Comparison of ENCODE assay signal across 16 mouse cellular contexts in genomic region chr4:93540588-93540987, GRCm38 (mm10).
DNase-seq lines count a peak whose midpoint lies in the region; ATAC-seq lines count a peak whose summit lies in the region.
"Had no signal": no experiment of that assay in that cellular context is flagged by ENCODE, and none has a peak within 500 bp of the region (broad histone marks: within the 10 kb centered on the region; RNA-seq: fewer than 3 reads in every experiment).

No protein-coding gene starts in this region.

- no peaks in the 10 kb centered on the region for H3K27me3 ChIP-seq in neural tube, embryonic 11.5 days (ENCODE audit: control insufficient read depth, insufficient read depth, low read length)
- H3K27me3 ChIP-seq in liver, embryonic 16.5 days (ENCODE audit: control insufficient read depth, insufficient read depth, low read depth, low read length): no peaks in the 10 kb centered on the region
- H3K27me3 ChIP-seq in intestine, embryonic 16.5 days (replicated peaks; ENCODE audit: control insufficient read depth, insufficient read depth, low read length): no peaks in the 10 kb centered on the region
- H3K27me3 ChIP-seq: heart, embryonic 13.5 days; hindbrain, embryonic 12.5 days; limb, embryonic 15.5 days had no signal

- DNase-seq in neural tube, embryonic 11.5 days (ENCODE audit: low spot score): no peak
- no peak for DNase-seq in neural tube, embryonic 10.5 days (ENCODE audit: extremely low spot score, low spot score)
- DNase-seq in cerebellum, postnatal 14 days: no peak
- no peak for DNase-seq in cerebellum, postnatal 4 days (ENCODE audit: low spot score in 2 of 2)
- DNase-seq: adrenal gland, adult 2 months; cerebellum, adult 11 months; embryo, embryonic 11 days; gastrocnemius, postnatal 36 days had no signal

- H3K9me3 ChIP-seq in neural tube, embryonic 11.5 days (ENCODE audit: control insufficient read depth, low read length): no peaks in the 10 kb centered on the region
- H3K9me3 ChIP-seq in liver, embryonic 16.5 days (replicated peaks; ENCODE audit: control insufficient read depth, low read length): no peaks in the 10 kb centered on the region
- H3K9me3 ChIP-seq in intestine, embryonic 16.5 days (ENCODE audit: control insufficient read depth, low read length): no peaks in the 10 kb centered on the region
- H3K9me3 ChIP-seq: heart, embryonic 13.5 days; hindbrain, embryonic 12.5 days; limb, embryonic 15.5 days had no signal

- ATAC-seq in neural tube, embryonic 11.5 days (ENCODE audit: insufficient read depth, low FRiP score, low TSS enrichment): peak; percentile 20; the same call in 1 of the 2 replicates
- peak; percentile 98 for ATAC-seq in common myeloid progenitor, adult 5-6 weeks (replicated peaks; ENCODE audit: low read depth, poor library complexity, severe bottlenecking)
- peak; percentile 100 for ATAC-seq in liver, embryonic 16.5 days (ENCODE audit: low read depth)
- ATAC-seq in intestine, embryonic 16.5 days: no peak

- no peaks in the 10 kb centered on the region for H3K4me1 ChIP-seq in neural tube, embryonic 11.5 days (ENCODE audit: control insufficient read depth, insufficient read depth, low read length)
- peaks cover 8% of the 10 kb centered on the region for H3K4me1 ChIP-seq in liver, embryonic 16.5 days (ENCODE audit: control insufficient read depth, low read depth, low read length)
- H3K4me1 ChIP-seq in intestine, embryonic 16.5 days (ENCODE audit: control insufficient read depth, insufficient read depth, low read length): no peaks in the 10 kb centered on the region
- H3K4me1 ChIP-seq: heart, embryonic 13.5 days; hindbrain, embryonic 12.5 days; limb, embryonic 15.5 days had no signal

- no peak overlapping the region for H3K4me3 ChIP-seq in neural tube, embryonic 11.5 days (ENCODE audit: low read depth, low read length)
- H3K4me3 ChIP-seq in liver, embryonic 16.5 days (ENCODE audit: low read depth, low read length): no peak overlapping the region
- no peak overlapping the region for H3K4me3 ChIP-seq in intestine, embryonic 16.5 days (ENCODE audit: low read length)
- H3K4me3 ChIP-seq: erythroblast, embryonic 14.5 days; heart, embryonic 13.5 days; hindbrain, embryonic 12.5 days; limb, embryonic 15.5 days had no signal

- H3K9ac ChIP-seq in neural tube, embryonic 11.5 days (ENCODE audit: low read length): no peak overlapping the region
- H3K9ac ChIP-seq in liver, embryonic 16.5 days (ENCODE audit: low read depth, low read length): no peak overlapping the region
- H3K9ac ChIP-seq in intestine, embryonic 16.5 days (ENCODE audit: low read depth, low read length): no peak overlapping the region
- H3K9ac ChIP-seq: heart, embryonic 13.5 days; hindbrain, embryonic 12.5 days; limb, embryonic 15.5 days had no signal

- no peak overlapping the region for H3K27ac ChIP-seq in neural tube, embryonic 11.5 days (ENCODE audit: low read depth, low read length)
- peak overlapping the region; percentile 46; the same call in 1 of the 2 replicates for H3K27ac ChIP-seq in liver, embryonic 16.5 days (ENCODE audit: low read length)
- no peak overlapping the region for H3K27ac ChIP-seq in intestine, embryonic 16.5 days (ENCODE audit: low read length)
- H3K27ac ChIP-seq: heart, embryonic 13.5 days; hindbrain, embryonic 12.5 days; limb, embryonic 15.5 days; macrophage had no signal

- 32% methylated on average over 4 of the region's 4 CpGs for WGBS in neural tube, embryonic 11.5 days
- WGBS in liver, embryonic 16.5 days (ENCODE audit: insufficient replicate concordance): 25% methylated on average over 4 of the region's 4 CpGs
- WGBS in intestine, embryonic 16.5 days: 43% methylated on average over 4 of the region's 4 CpGs

- H3K4me2 ChIP-seq in neural tube, embryonic 11.5 days (ENCODE audit: low read depth): no peak overlapping the region
- H3K4me2 ChIP-seq in liver, embryonic 16.5 days (ENCODE audit: low read depth, low read length): peak overlapping the region; percentile 1; the same call in 1 of the 2 replicates
- H3K4me2 ChIP-seq in intestine, embryonic 16.5 days (ENCODE audit: low read depth, low read length): no peak overlapping the region
- H3K4me2 ChIP-seq: heart, embryonic 13.5 days; hindbrain, embryonic 12.5 days; limb, embryonic 15.5 days had no signal

- H3K36me3 ChIP-seq in neural tube, embryonic 11.5 days (ENCODE audit: control insufficient read depth, insufficient read depth, low read length): no peaks in the 10 kb centered on the region
- H3K36me3 ChIP-seq in liver, embryonic 16.5 days (ENCODE audit: control insufficient read depth, insufficient read depth): no peaks in the 10 kb centered on the region
- H3K36me3 ChIP-seq in intestine, embryonic 16.5 days (ENCODE audit: control insufficient read depth, insufficient read depth, low read length): no peaks in the 10 kb centered on the region
- H3K36me3 ChIP-seq: heart, embryonic 13.5 days; hindbrain, embryonic 12.5 days; limb, embryonic 15.5 days had no signal
